Mouse (Mus musculus) midbrain, embryonic 13.5 days (tissue): ENCODE data around the gene Olfr921. TPM values are rescaled to one million over a fixed set of nuclear protein-coding genes. Genes with fewer than 3 reads are reported as not detected.

ENCODE experiments used
- ATAC-seq: fragments of 200-750 bp; cut with Nextera tagmentation; 2 replicates; pipeline ENCODE4 v1.8.0; 2017; ENCODE audit warnings: mild to moderate bottlenecking, moderate TSS enrichment, moderate library complexity
- H3K27ac ChIP-seq: fragments of 300-500 bp; sonication (generic); 2 replicates; pipeline ENCODE4 v1.5.1; 2015; ENCODE audit warnings: inconsistent platforms, mild to moderate bottlenecking, moderate library complexity
- H3K27me3 ChIP-seq: fragments of 300-500 bp; sonication (generic); 2 replicates; pipeline ENCODE4 v1.6.1; 2015; ENCODE audit warnings: mild to moderate bottlenecking, inconsistent platforms
- H3K36me3 ChIP-seq: fragments of 300-500 bp; sonication (generic); 2 replicates; pipeline ENCODE4 v1.6.1; 2015; ENCODE audit warnings: mild to moderate bottlenecking, inconsistent platforms
- H3K4me1 ChIP-seq: fragments of 300-500 bp; sonication (generic); replicated peaks from 2 replicates; pipeline ENCODE4 v1.6.1; 2015; ENCODE audit warnings: inconsistent platforms
- H3K4me2 ChIP-seq: fragments of 300-500 bp; sonication (generic); replicated peaks from 2 replicates; pipeline ENCODE4 v1.6.1; 2015; ENCODE audit warnings: moderate library complexity, mild to moderate bottlenecking, inconsistent platforms
- H3K4me3 ChIP-seq: fragments of 300-500 bp; sonication (generic); replicated peaks from 2 replicates; pipeline ENCODE4 v1.5.1; 2015; ENCODE audit warnings: mild to moderate bottlenecking, inconsistent platforms
- H3K9ac ChIP-seq: fragments of 300-500 bp; sonication (generic); replicated peaks from 2 replicates; pipeline ENCODE4 v1.6.1; 2015; ENCODE audit warnings: mild to moderate bottlenecking, inconsistent platforms
- H3K9me3 ChIP-seq: fragments of 300-500 bp; sonication (generic); 2 replicates; pipeline ENCODE4 v1.6.1; 2016; ENCODE audit warnings: mild to moderate bottlenecking, inconsistent platforms
- WGBS: fragments of 180-500 bp; shearing (Covaris S2); methylation state at CpG from one replicate; pipeline ENCODE4 v1.1.7; 2015; 5-methylcytosine and 5-hydroxymethylcytosine counted together
- polyA plus RNA-seq: library from polyadenylated mRNA; unstranded; fragments of >200 nt; fragmentation: Nextera tagmentation; extraction: Ambion mirVana; gene quantifications from 2 replicates; pipeline ENCODE4 v1.2.1, GENCODE M21; 2015

Gene Olfr921
- polyA plus RNA-seq, result not detected in 2 replicates

GRCm38 (mm10) chr9:38772768-38773167 lies at the start of gene Olfr921:
Gene Olfr921, plus strand, starts transcription at chr9:38773068.
- H3K4me2 ChIP-seq, result no peak within 1 kb of the TSS
- H3K4me1 ChIP-seq, result no peaks in the 10 kb centered on the region
- no peak for ATAC-seq
- no peaks in the 10 kb centered on the region for H3K27me3 ChIP-seq
- no peaks in the 10 kb centered on the region for H3K36me3 ChIP-seq
- no peak within 1 kb of the TSS for H3K4me3 ChIP-seq
- H3K9ac ChIP-seq, result no peak within 1 kb of the TSS
- no peaks in the 10 kb centered on the region for H3K9me3 ChIP-seq
- no peak within 1 kb of the TSS for H3K27ac ChIP-seq

GRCm38 (mm10) chr9:38724044-38724443 lies 48.8 kb upstream of the Olfr921 start:
- WGBS, result 98% methylated on average over 1 of the region's 1 CpGs
- ATAC-seq, result no peak
- Histone ChIP-seq H3K9ac (no peak overlapping the region), H3K4me2 (no peak overlapping the region), H3K4me3 (no peak overlapping the region), H3K9me3 (no peaks in the 10 kb centered on the region), H3K27ac (no peak overlapping the region), H3K36me3 (no peaks in the 10 kb centered on the region), H3K4me1 (peaks cover 3% of the 10 kb centered on the region), H3K27me3 (no peaks in the 10 kb centered on the region)

- Histone ChIP-seq H3K9me3 (no peaks in the 10 kb centered on the region), H3K4me3 (no peak overlapping the region), H3K27me3 (no peaks in the 10 kb centered on the region), H3K9ac (no peak overlapping the region), H3K4me2 (no peak overlapping the region), H3K27ac (no peak overlapping the region), H3K36me3 (no peaks in the 10 kb centered on the region), H3K4me1 (no peaks in the 10 kb centered on the region)
- no peak for ATAC-seq
- WGBS, result 72% methylated on average over 3 of the region's 3 CpGs
These were observed 44.6 kb upstream of the Olfr921 start for GRCm38 (mm10) chr9:38728218-38728617.

GRCm38 (mm10) chr9:38741408-38741807 lies 31.5 kb upstream of the Olfr921 start:
- Histone ChIP-seq H3K4me2 (no peak overlapping the region), H3K27me3 (no peaks in the 10 kb centered on the region), H3K9ac (no peak overlapping the region), H3K4me1 (no peaks in the 10 kb centered on the region), H3K36me3 (no peaks in the 10 kb centered on the region), H3K9me3 (no peaks in the 10 kb centered on the region), H3K4me3 (no peak overlapping the region), H3K27ac (no peak overlapping the region)
- WGBS, result 89% methylated on average over 1 of the region's 1 CpGs
- no peak for ATAC-seq

- Histone ChIP-seq H3K9ac (no peak overlapping the region), H3K4me1 (no peaks in the 10 kb centered on the region), H3K27me3 (no peaks in the 10 kb centered on the region), H3K36me3 (no peaks in the 10 kb centered on the region), H3K27ac (no peak overlapping the region), H3K4me2 (no peak overlapping the region), H3K9me3 (no peaks in the 10 kb centered on the region), H3K4me3 (no peak overlapping the region)
- ATAC-seq, result no peak
- 95% methylated on average over 4 of the region's 4 CpGs for WGBS
These were observed 28.1 kb upstream of the Olfr921 start for GRCm38 (mm10) chr9:38744619-38745315.

GRCm38 (mm10) chr9:38751999-38752398 lies 20.9 kb upstream of the Olfr921 start, which contains the start of gene Olfr920:
Gene Olfr920, plus strand, starts transcription at chr9:38752299.
- no peak for ATAC-seq
- H3K36me3 ChIP-seq, result no peaks in the 10 kb centered on the region
- H3K9me3 ChIP-seq, result no peaks in the 10 kb centered on the region; the same call in 1 of the 2 replicates
- H3K27ac ChIP-seq, result no peak within 1 kb of the TSS
- no peaks in the 10 kb centered on the region for H3K27me3 ChIP-seq
- H3K4me3 ChIP-seq, result no peak within 1 kb of the TSS
- H3K9ac ChIP-seq, result no peak within 1 kb of the TSS
- 93% methylated on average over 1 of the region's 1 CpGs for WGBS
- no peak within 1 kb of the TSS for H3K4me2 ChIP-seq
- no peaks in the 10 kb centered on the region for H3K4me1 ChIP-seq

- no peaks in the 10 kb centered on the region for H3K9me3 ChIP-seq
- ATAC-seq, result no peak
- 90% methylated on average over 2 of the region's 2 CpGs for WGBS
- no peak overlapping the region for H3K27ac ChIP-seq
- H3K4me3 ChIP-seq, result no peak overlapping the region
- no peak overlapping the region for H3K4me2 ChIP-seq
- H3K9ac ChIP-seq, result no peak overlapping the region
- no peaks in the 10 kb centered on the region for H3K4me1 ChIP-seq
- no peaks in the 10 kb centered on the region for H3K36me3 ChIP-seq
- H3K27me3 ChIP-seq, result no peaks in the 10 kb centered on the region
These were observed 19.8 kb downstream of the Olfr921 start for GRCm38 (mm10) chr9:38792689-38793088.

GRCm38 (mm10) chr9:38805696-38806095 lies 32.8 kb downstream of the Olfr921 start:
- no peak overlapping the region for H3K4me2 ChIP-seq
- no peak for ATAC-seq
- H3K27me3 ChIP-seq, result no peaks in the 10 kb centered on the region
- no peak overlapping the region for H3K27ac ChIP-seq
- H3K4me1 ChIP-seq, result no peaks in the 10 kb centered on the region
- H3K36me3 ChIP-seq, result no peaks in the 10 kb centered on the region
- no peaks in the 10 kb centered on the region for H3K9me3 ChIP-seq
- H3K4me3 ChIP-seq, result no peak overlapping the region
- no peak overlapping the region for H3K9ac ChIP-seq

GRCm38 (mm10) chr9:38814314-38814713 lies 41.4 kb downstream of the Olfr921 start, which contains the start of gene Olfr922:
Gene Olfr922, plus strand, starts transcription at chr9:38814614.
- no peak for ATAC-seq

GRCm38 (mm10) chr9:38815458-38815986 lies 42.7 kb downstream of the Olfr921 start:
- no peaks in the 10 kb centered on the region for H3K4me1 ChIP-seq
- no peak overlapping the region for H3K4me2 ChIP-seq
- 88% methylated on average over 1 of the region's 1 CpGs for WGBS
- H3K9me3 ChIP-seq, result no peaks in the 10 kb centered on the region
- no peak overlapping the region for H3K4me3 ChIP-seq
- no peaks in the 10 kb centered on the region for H3K27me3 ChIP-seq
- H3K27ac ChIP-seq, result no peak overlapping the region
- no peaks in the 10 kb centered on the region for H3K36me3 ChIP-seq
- no peak for ATAC-seq
- H3K9ac ChIP-seq, result no peak overlapping the region

More at GRCm38 (mm10) chr9:38814314-38814713, 41.4 kb downstream of the Olfr921 start, which contains the start of gene Olfr922:
- no peak within 1 kb of the TSS for H3K9ac ChIP-seq
- WGBS, result 79% methylated on average over 2 of the region's 2 CpGs
- H3K4me3 ChIP-seq, result no peak within 1 kb of the TSS
- no peak within 1 kb of the TSS for H3K4me2 ChIP-seq
- no peaks in the 10 kb centered on the region for H3K27me3 ChIP-seq
- no peaks in the 10 kb centered on the region for H3K36me3 ChIP-seq
- no peaks in the 10 kb centered on the region for H3K4me1 ChIP-seq
- H3K9me3 ChIP-seq, result no peaks in the 10 kb centered on the region
- H3K27ac ChIP-seq, result no peak within 1 kb of the TSS

- WGBS, result 88% methylated on average over 1 of the region's 1 CpGs
- Histone ChIP-seq H3K4me2 (no peak within 1 kb of the TSS), H3K9me3 (no peaks in the 10 kb centered on the region), H3K4me1 (no peaks in the 10 kb centered on the region), H3K4me3 (no peak within 1 kb of the TSS), H3K27me3 (no peaks in the 10 kb centered on the region), H3K36me3 (no peaks in the 10 kb centered on the region), H3K27ac (no peak within 1 kb of the TSS), H3K9ac (no peak within 1 kb of the TSS)
- ATAC-seq, result no peak
These were observed 53.4 kb downstream of the Olfr921 start, which contains the start of gene Olfr923 for GRCm38 (mm10) chr9:38826245-38826644. Gene Olfr923, plus strand, starts transcription at chr9:38826545.
